Mouse (Mus musculus) ES-E14 (cell line): Measurements from ENCODE around the gene Cetn3. TPM values are rescaled to one million over a fixed set of nuclear protein-coding genes. Genes with fewer than 3 reads are reported as not detected.
A peak's percentile ranks its signal among the peaks of the same experiment; 100 is the strongest.

Source experiments
- DNase-seq: peaks from one replicate; pipeline ENCODE4 v3.0.0-alpha.2; 2013; ENCODE audit warnings: low read depth, low spot score
- H3K27ac ChIP-seq: 2 replicates; pipeline ENCODE4 v1.5.1; 2012; ENCODE audit warnings: low read depth, mild to moderate bottlenecking, low read length, moderate library complexity, mixed read lengths; ENCODE audit not compliant: poor library complexity, insufficient read depth, severe bottlenecking
- H3K36me3 ChIP-seq: 2 replicates; pipeline ENCODE4 v1.6.1; 2012; ENCODE audit warnings: mild to moderate bottlenecking, low read length, moderate library complexity, mixed read lengths; ENCODE audit not compliant: control insufficient read depth, poor library complexity, insufficient read depth, severe bottlenecking
- H3K4me1 ChIP-seq, 2 experiments: fragments of 150-350 bp in 1 of 2; sonication (generic) in 1 of 2; 2 replicates each; pipeline ENCODE4 v1.6.1; 2012; ENCODE audit warnings: low read length in 2 of 2, mild to moderate bottlenecking in 1 of 2, mixed read lengths in 1 of 2; ENCODE audit not compliant: control insufficient read depth in 2 of 2, insufficient read depth in 2 of 2, poor library complexity in 1 of 2
- H3K4me3 ChIP-seq, 2 experiments: fragments of 150-350 bp in 1 of 2; sonication (generic) in 1 of 2; 2 replicates each; pipeline ENCODE4 v1.5.1; 2012; ENCODE audit warnings: low read length in 2 of 2, low read depth in 1 of 2, mild to moderate bottlenecking in 1 of 2, mixed read lengths in 1 of 2; ENCODE audit not compliant: insufficient read depth in 1 of 2, poor library complexity in 1 of 2, severe bottlenecking in 1 of 2
- H3K9ac ChIP-seq: 2 replicates; pipeline ENCODE4 v1.6.1; 2012; ENCODE audit warnings: low read depth, mild to moderate bottlenecking, low read length, mixed read lengths; ENCODE audit not compliant: poor library complexity, insufficient read depth, severe bottlenecking
- H3K9me3 ChIP-seq: fragments of 150-350 bp; sonication (generic); 2 replicates; pipeline ENCODE4 v1.6.1; 2012; ENCODE audit warnings: low read depth, mild to moderate bottlenecking, low read length; ENCODE audit not compliant: control insufficient read depth, insufficient read depth
- CHD2 ChIP-seq: IDR thresholded peaks from 2 replicates; pipeline ENCODE4 v1.6.1; 2014; ENCODE audit warnings: mild to moderate bottlenecking, low read depth, low read length, inconsistent platforms
- HCFC1 ChIP-seq: IDR thresholded peaks from 2 replicates; pipeline ENCODE4 v1.6.1; 2012; ENCODE audit warnings: low read length, inconsistent platforms, borderline replicate concordance; ENCODE audit not compliant: insufficient read depth
- MAFK ChIP-seq: IDR thresholded peaks from 2 replicates; pipeline ENCODE4 v1.6.1; 2014; ENCODE audit warnings: mild to moderate bottlenecking, low read depth, low read length, inconsistent platforms; ENCODE audit not compliant: insufficient read depth
- ZC3H11A ChIP-seq: IDR thresholded peaks from 2 replicates; pipeline ENCODE4 v1.6.1; 2012; ENCODE audit warnings: low read depth, mild to moderate bottlenecking, inconsistent platforms, low read length, borderline replicate concordance
- ZNF384 ChIP-seq: IDR thresholded peaks from 2 replicates; pipeline ENCODE4 v1.6.1; 2012; ENCODE audit warnings: low read depth, low read length, inconsistent platforms
- in situ Hi-C, 2 experiments: fragments of 600-800 bp; cut with MboI; formaldehyde crosslinking; loops; one replicate each; pipeline ENCODE4 v1.15.1; 2025; ENCODE audit warnings: low sequenced_read_pairs in 2 of 2, inconsistent platforms in 1 of 2; ENCODE audit not compliant: unreplicated experiment in 2 of 2
- total RNA-seq: library from RNA; depleted of rRNA; stranded (reverse); fragments of 300-350 nt; gene quantifications from 2 replicates; pipeline ENCODE4 v1.2.3, GENCODE M21; 2012; rRNA removed

Cetn3 gene
- total RNA-seq: 44.5 and 78.0 TPM in 2 replicates

DNA sequence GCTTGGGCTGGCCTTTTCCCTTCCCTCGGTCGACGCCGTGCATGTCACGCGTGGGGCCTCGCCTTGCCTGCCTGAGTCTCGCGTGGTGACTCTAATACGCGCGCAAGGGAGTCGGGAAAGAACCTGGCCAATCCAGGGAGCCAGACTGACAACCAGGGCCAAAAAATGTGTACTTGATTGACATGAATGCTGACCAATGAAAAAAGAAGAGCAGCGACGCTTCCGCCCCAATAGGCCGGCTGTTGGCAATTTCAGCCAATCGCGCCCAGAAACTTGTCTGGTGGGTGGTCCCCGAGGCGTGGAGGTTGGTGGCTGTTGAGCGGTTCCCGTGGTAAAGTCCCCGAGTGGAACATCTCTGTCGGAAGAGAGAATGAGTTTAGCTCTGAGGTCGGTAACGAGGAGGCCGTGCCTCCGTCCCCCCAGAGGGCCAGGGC, at the start of gene Cetn3:
Cetn3 (plus strand) TSS at position 107 of the 434 bp plus-strand sequence.
- DNase-seq: peak; percentile 95
- Histone ChIP-seq H3K4me3 (peak within 1 kb of the TSS; percentile 75 to 76), H3K9me3 (no peaks in the 10 kb centered on the region), H3K27ac (peak within 1 kb of the TSS; percentile 90), H3K4me1 (peaks cover 0 to 4% of the 10 kb centered on the region in 2 experiments; a peak in 1 of 4 replicates), H3K9ac (peak within 1 kb of the TSS; percentile 90), H3K36me3 (peaks cover 3% of the 10 kb centered on the region; the same call in 1 of the 2 replicates)
- TF ChIP-seq CHD2: peak; percentile 90
- 0 out of 2 replicates have a peak, but pooled peaks have one; percentile 19 for TF ChIP-seq MAFK
- no peak for TF ChIP-seq HCFC1
- no peak for TF ChIP-seq ZC3H11A
- no peak for TF ChIP-seq ZNF384
- in situ Hi-C loops: no loop called here

DNA sequence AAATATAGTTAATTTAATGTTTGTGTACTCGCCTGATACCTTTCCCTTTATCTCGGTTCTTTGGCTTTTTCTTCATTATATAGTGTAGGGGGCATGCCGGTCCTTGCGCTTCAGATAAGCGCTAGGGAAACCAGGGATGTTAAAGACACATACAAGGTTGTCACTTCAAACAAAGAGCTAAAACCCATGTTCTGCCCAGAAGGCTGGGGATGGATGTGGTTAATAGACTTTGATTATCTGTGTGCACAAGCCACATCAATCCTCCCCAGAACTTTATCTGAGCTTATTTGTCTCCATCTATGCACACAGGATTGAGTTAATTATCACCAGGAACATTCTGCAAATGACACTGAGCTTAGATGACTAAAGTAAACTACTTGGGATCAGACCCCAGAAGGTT, 46.3 kb upstream of the Cetn3 start:
- Histone ChIP-seq H3K4me1 (no peaks in the 10 kb centered on the region), H3K9me3 (no peaks in the 10 kb centered on the region), H3K36me3 (no peaks in the 10 kb centered on the region), H3K9ac (no peak overlapping the region), H3K4me3 (no peak overlapping the region), H3K27ac (no peak overlapping the region)
- in situ Hi-C loops: no loop called here
- TF ChIP-seq MAFK: no peak
- TF ChIP-seq CHD2: no peak
- TF ChIP-seq ZC3H11A: no peak
- TF ChIP-seq HCFC1: no peak
- no peak for TF ChIP-seq ZNF384
- no peak for DNase-seq

DNA sequence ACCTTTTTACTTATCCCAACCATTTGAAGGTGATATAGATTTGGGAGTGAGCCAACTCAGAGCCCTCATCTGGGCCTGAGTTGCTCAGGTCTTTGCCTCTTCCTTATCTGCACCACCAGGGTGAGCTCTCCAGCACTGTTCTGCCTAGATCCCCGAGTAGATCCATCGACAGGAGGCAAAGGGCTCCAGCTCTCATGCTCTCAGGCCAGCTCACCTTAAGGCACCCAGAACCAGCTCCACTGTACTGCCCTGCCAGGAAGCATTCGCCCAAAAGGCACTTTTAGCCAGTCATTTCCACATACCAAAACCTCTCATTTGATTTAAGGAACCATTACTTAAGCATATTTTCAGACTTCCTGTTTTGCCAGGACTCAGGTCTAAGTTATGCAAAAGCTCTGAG, 42.0 kb upstream of the Cetn3 start:
- no peak overlapping the region for H3K27ac ChIP-seq
- H3K4me1 ChIP-seq: peaks cover 0 to 3% of the 10 kb centered on the region in 2 experiments; a peak in 1 of 4 replicates
- H3K36me3 ChIP-seq: no peaks in the 10 kb centered on the region
- no peak for TF ChIP-seq ZNF384
- TF ChIP-seq ZC3H11A: no peak
- TF ChIP-seq MAFK: no peak
- TF ChIP-seq CHD2: no peak
- TF ChIP-seq HCFC1: no peak
- H3K9ac ChIP-seq: no peak overlapping the region
- in situ Hi-C loops: no loop called here
- no peaks in the 10 kb centered on the region for H3K9me3 ChIP-seq
- no peak overlapping the region for H3K4me3 ChIP-seq
- no peak for DNase-seq

DNA sequence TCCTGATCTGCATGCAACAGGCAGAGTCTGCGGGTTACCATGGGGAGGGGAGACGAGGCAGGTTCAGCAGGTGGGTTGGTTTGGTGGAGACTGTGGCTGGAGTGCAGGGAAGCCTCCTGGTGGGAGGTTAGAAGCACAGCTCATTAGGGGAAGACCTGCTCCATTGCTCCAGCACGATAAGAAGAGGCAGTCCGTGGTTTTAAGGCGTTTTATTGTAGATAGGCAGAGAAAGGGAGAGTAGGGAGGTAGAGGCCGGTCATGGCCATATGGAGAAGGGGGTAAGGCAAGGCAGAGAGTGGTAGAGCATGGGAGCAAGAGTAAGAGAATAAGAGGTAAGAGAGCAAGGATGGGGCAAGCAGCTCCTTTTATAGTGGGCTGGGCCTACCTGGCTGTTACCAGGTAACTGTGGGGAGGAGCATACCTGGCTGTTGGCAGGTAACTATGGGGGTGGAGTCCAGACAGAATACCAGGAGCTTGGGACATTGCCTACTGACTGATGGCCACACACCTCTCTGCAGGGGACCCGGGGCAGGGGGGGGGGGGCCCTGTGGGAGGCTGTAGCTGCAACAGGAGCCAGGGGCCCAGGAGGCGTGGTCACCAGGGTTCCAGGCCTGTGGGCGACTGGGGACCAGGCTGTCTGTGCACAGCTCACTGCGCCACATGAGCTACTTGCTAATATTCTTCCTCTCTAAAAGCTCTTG, 39.3 kb upstream of the Cetn3 start:
- in situ Hi-C loops: no loop called here

More for the DNA sequence above, 39.3 kb upstream of the Cetn3 start:
- Histone ChIP-seq H3K9me3 (no peaks in the 10 kb centered on the region), H3K4me3 (no peak overlapping the region), H3K27ac (no peak overlapping the region), H3K4me1 (peaks cover 0 to 3% of the 10 kb centered on the region in 2 experiments; a peak in 1 of 4 replicates), H3K36me3 (no peaks in the 10 kb centered on the region), H3K9ac (no peak overlapping the region)
- no peak for TF ChIP-seq ZC3H11A
- no peak for TF ChIP-seq MAFK
- no peak for TF ChIP-seq HCFC1
- DNase-seq: no peak
